Comparison of ENCODE assay signal across 8 mouse cellular contexts in the genomic region with DNA sequence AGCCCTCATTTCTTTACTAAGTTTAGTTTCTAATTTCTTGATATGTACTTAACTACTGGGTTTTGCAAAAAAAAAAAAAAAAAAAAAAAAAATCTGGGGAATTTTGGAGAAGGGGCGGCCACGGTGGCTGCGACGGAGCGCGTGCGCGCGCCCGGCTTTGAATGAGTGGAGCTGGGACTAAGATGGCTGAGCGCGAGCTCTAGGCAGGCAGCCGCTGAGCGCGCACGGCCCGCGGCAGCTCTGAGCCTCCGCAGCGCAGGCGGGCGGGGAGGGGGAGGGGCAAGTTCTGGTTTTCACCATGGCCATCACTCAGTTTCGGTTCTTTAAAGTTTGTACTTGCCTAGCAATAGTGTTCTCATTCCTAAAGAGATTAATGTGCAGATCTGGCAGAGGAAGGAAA.
DNase-seq lines count a peak whose midpoint lies in the region; ATAC-seq and TF ChIP-seq lines count a peak whose summit lies in the region.

No protein-coding gene starts in this region.

- peak; percentile 88 for ATAC-seq in lung, embryonic 14.5 days (ENCODE audit: insufficient read depth)
- peak; percentile 82 for ATAC-seq in neural tube, embryonic 15.5 days (ENCODE audit: low FRiP score)

- under 1% methylated on average over 23 of the region's 23 CpGs for WGBS in lung, embryonic 14.5 days
- under 1% methylated on average over 22 of the region's 23 CpGs for WGBS in neural tube, embryonic 15.5 days
- WGBS in thymus, adult 2 months: 0% methylated on average over 23 of the region's 23 CpGs

- H3K4me3 ChIP-seq in layer of hippocampus, adult 2 months: peak overlapping the region; percentile 33
- peak overlapping the region; percentile 6; the same call in 1 of the 2 replicates for H3K4me3 ChIP-seq in lung, embryonic 14.5 days (ENCODE audit: low read depth, low read length)
- H3K4me3 ChIP-seq in neural tube, embryonic 15.5 days (replicated peaks): peak overlapping the region; percentile 19
- H3K4me3 ChIP-seq in thymus, adult 2 months (ENCODE audit: control insufficient read depth, insufficient read depth, low read length): peak overlapping the region; percentile 27

- TF ChIP-seq CTCF in layer of hippocampus, adult 2 months (conservative IDR thresholded peaks at IDR 0.05): no peak
- no peak for TF ChIP-seq CTCF in lung, embryonic 14.5 days (IDR thresholded peaks at IDR 0.05; ENCODE audit: low read depth)
- no peak for TF ChIP-seq CTCF in thymus, adult 2 months (IDR thresholded peaks at IDR 0.05; ENCODE audit: borderline replicate concordance, control insufficient read depth, extremely low read depth, insufficient read depth, low read length, poor library complexity)

- intact Hi-C loops in heart, postnatal 36 days (cut with DNase I): loop anchor here (1.0 to 5.0 kb wide), 2 partner anchors 36 to 63 kb away; no protein-coding TSS in a partner anchor

- no peaks in the 10 kb centered on the region for H3K9me3 ChIP-seq in lung, embryonic 14.5 days (ENCODE audit: low read depth, low read length)
- H3K9me3 ChIP-seq in neural tube, embryonic 15.5 days (replicated peaks): no peaks in the 10 kb centered on the region

- H3K4me2 ChIP-seq in lung, embryonic 14.5 days: peak overlapping the region; percentile 58
- H3K4me2 ChIP-seq in neural tube, embryonic 15.5 days: peak overlapping the region; percentile 49

- TF ChIP-seq POLR2A in thymus, adult 2 months (IDR thresholded peaks at IDR 0.05; ENCODE audit: control insufficient read depth, extremely low read depth, insufficient read depth, low read length, poor library complexity): no peak

- H3K4me1 ChIP-seq in lung, embryonic 14.5 days (ENCODE audit: insufficient read depth): no peaks in the 10 kb centered on the region
- peaks cover 14% of the 10 kb centered on the region for H3K4me1 ChIP-seq in neural tube, embryonic 15.5 days
- peaks cover 5% of the 10 kb centered on the region; the same call in 1 of the 2 replicates for H3K4me1 ChIP-seq in thymus, adult 2 months (replicated peaks; ENCODE audit: control insufficient read depth, insufficient read depth, low read length)

- no peaks in the 10 kb centered on the region for H3K27me3 ChIP-seq in lung, embryonic 14.5 days (ENCODE audit: insufficient read depth, low read length)
- no peaks in the 10 kb centered on the region for H3K27me3 ChIP-seq in neural tube, embryonic 15.5 days (replicated peaks)
- H3K27me3 ChIP-seq in thymus, adult 2 months (ENCODE audit: control insufficient read depth, insufficient read depth, low read length): no peaks in the 10 kb centered on the region

- DNase-seq in MN1 (ENCODE audit: low spot score): peak; percentile 57
- DNase-seq in cerebellum, adult 9-10 months: peak; percentile 62
- peak; percentile 69 for DNase-seq in forelimb bud, embryonic 11.5 days (ENCODE audit: low read depth, low spot score)
- peak; percentile 68 to 73 for DNase-seq in heart, postnatal 36 days
- peak; percentile 63 to 68 for DNase-seq in layer of hippocampus, adult 2 months (ENCODE audit: low spot score in 2 of 2)
- peak; percentile 88 for DNase-seq in lung, embryonic 14.5 days
- DNase-seq in thymus, adult 2 months: peak; percentile 59

- H3K36me3 ChIP-seq in lung, embryonic 14.5 days (ENCODE audit: insufficient read depth): no peaks in the 10 kb centered on the region
- no peaks in the 10 kb centered on the region for H3K36me3 ChIP-seq in neural tube, embryonic 15.5 days
- H3K36me3 ChIP-seq in thymus, adult 2 months (ENCODE audit: control insufficient read depth, insufficient read depth, low read length): no peaks in the 10 kb centered on the region

- no peak overlapping the region for H3K9ac ChIP-seq in lung, embryonic 14.5 days
- H3K9ac ChIP-seq in neural tube, embryonic 15.5 days (replicated peaks): no peak overlapping the region

- peak overlapping the region; percentile 83 for H3K27ac ChIP-seq in layer of hippocampus, adult 2 months
- no peak overlapping the region for H3K27ac ChIP-seq in lung, embryonic 14.5 days (ENCODE audit: low read depth)
- 0 out of 2 replicates have a peak overlapping the region, but pooled peaks have one; percentile 28 for H3K27ac ChIP-seq in neural tube, embryonic 15.5 days (replicated peaks)
- H3K27ac ChIP-seq in thymus, adult 2 months (ENCODE audit: control insufficient read depth, insufficient read depth, low read length): peak overlapping the region; percentile 43; the same call in 1 of the 2 replicates
